Mouse (Mus musculus) liver (tissue): Measurements from ENCODE around the gene Smim24.

Experiments
- DNase-seq: peaks from one replicate; pipeline ENCODE4 v3.0.0-alpha.2; 2020; ENCODE audit warnings: mixed read lengths

Gene Smim24

DNA sequence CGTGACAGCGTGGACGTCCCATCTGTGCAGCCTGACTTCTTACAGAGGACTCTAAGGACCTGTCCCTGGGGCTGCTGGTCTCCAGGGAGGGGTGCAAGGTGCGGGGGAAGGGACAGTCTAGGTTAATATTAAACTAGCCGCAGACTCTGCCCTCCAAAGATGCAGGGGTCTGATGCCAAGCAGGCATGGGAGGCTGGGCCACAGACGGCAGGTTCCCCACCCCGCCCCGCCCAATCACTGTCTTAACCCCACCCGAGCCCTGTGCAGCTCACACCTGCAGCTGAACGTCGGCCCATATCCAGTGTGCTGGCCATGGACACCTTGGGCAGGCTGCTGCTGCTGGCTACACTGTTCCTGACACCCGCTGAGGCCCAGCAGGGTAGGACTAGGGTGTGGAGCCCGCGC lies at the start of gene Smim24:
TSS of gene Smim24 (plus strand) at position 271 of the 405 bp plus-strand sequence.
- no peak for DNase-seq

DNA sequence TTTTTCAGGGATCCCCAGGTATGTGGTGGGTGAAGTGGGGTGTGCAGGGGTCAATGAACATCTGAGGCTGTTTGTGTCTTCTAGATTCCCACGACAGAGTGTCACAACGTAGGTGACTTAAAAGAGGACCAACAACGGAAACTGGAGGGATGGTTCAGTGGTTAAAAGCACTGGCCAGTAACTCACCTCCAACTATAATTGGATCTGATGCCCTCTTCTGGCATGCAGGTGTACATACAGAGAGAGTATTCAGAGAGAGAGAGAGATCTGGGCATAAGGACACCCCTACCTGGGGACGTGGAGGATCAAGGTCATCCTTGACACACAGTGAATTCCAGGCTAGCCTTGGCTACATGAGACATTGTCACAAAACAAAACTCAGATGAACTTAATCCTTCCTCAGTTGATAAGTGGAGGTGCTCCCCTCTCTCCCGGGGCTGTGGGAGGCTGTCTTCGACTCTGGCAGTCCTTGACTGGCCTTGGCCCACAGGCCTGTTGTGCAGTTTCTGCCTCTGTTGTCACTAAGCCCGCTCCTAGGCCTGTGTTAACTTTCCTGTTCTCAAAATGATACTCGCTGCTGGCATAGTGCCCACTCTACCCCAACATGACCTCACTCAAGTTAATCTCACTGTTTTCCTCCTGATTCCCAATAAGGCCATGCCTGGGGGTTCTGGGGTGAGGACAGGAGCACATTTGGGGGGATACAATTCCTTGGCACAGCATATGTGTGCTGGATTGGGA lies 48.3 kb upstream of the Smim24 start:
- no peak for DNase-seq

GRCm38 (mm10) chr10:81345162-81345534 lies 47.7 kb upstream of the Smim24 start:
- no peak for DNase-seq

GRCm38 (mm10) chr10:81346453-81347067 lies 46.3 kb upstream of the Smim24 start:
- DNase-seq = peak; percentile 91

DNA sequence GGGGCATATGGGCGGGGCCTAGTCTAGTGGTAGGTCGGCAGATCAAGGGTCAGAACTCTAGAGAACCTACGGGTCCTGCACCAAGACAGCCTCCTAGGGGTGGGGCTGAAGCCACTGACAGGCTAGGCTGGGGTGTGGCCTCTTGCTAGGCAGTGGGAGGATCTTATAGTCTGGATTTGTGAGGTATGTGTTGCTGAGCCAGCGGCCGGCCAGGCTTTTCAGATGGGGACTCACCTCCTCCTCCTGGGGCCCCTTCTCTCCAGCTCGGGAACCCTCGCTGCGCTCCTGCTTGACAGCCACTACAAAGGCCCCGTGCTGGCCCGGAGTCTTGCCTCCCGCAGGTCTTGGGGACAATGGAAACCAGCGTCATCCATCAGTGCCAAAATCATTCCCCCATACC lies 43.7 kb upstream of the Smim24 start:
- DNase-seq = peak; percentile 86

GRCm38 (mm10) chr10:81349961-81350350 lies 42.9 kb upstream of the Smim24 start:
- no peak for DNase-seq

DNA sequence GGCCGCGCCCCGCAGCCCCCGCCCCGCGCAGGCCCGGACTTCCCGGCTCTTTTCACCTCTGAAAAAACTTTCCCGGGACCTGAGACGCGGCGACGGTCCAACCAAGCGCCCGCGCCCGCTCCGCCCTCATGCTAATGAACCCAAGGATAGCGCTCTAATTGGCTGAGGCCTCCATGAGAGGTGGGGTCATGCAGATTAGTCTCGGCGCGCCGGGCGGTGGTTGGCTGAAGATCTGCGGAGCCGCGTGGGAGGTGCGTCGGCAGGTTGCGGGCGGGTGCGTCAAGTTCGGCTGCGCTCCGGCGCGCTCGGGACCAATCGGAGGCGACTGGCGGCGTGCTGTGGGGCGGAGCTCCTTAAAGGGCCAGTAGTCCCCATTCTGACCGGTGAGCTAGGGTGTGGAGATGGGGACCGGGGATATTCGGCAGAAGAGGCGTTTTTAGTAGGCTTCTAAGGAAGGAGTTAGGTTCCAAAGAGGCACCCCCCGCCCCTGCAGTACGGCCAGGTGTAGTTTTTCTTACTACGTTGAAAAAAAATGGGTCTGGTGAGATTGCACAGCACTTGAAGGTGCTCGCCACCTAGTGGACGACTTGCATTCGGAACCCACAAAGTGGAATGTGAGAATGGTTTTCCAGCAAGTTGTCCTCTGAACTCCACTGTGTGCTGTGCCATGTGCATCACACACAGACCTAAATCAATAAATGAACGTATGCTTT lies 42.3 kb upstream of the Smim24 start, which contains the start of gene Hmg20b:
TSS of gene Hmg20b (minus strand) at position 130 of the 713 bp plus-strand sequence.
- peak; percentile 99 for DNase-seq

DNA sequence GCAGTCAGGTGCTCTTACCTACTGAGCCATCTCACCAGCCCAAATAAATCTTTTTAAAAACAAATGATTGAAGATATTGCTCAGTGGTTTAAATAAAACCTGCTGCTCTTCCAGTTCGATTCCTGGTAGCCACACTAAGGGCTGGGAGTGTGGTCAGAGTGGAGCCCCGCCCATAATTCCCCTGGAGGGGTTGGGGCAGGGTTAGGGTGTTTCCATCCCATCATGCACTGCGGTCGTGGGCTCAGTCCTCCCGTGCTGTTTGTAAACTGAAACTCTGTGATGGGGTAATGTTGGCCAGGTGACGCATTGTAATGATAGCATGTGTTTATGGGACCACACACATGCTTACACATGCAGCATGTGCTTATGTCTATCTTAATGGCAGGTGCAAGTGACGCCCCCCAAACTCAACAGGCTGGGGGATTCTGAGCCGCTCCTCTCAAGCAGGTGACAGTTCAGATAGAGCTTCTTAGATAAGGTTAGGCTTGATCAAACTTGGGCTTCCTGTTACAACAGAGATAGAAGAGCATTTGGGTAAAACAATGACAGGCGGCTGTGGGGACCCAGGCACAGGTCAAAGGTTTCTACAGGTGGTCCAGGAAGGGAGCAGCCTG lies 41.1 kb upstream of the Smim24 start:
- peak; percentile 92 for DNase-seq

DNA sequence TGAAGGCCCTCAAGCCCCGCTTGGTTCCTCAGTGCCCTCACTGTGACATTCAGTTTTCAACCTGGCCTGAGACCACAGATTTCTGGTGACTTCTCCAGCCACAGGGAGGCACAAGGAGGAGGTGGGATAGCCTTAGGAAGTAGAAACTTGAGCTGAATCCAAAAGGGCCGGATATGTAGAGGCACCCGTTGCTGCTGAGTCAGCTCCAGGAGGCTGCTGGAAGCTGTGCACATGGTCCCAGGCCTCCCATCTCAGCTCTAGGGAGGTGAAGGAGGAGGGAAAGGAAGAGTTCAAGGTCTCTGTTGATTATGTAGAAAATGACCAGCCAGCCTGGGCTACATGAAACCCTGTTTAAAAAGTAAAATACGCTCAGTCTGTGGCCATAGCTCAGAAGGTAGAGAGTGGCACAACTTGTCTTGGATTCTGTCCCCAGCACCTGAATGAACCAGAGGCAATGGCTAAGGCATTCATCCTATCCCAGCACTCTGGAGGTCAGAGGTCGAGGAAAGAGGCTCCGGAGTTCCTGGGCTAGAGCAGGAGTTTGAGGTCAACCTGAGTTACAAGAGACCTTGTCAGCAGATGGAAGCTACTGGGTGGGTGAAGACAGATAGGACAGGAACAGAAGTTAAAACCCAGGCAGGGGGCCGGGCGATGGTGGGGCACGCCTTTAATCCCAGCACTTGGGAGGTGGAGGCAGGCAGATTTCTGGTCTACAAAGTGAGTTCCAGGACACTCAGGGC lies 37.9 kb upstream of the Smim24 start:
- DNase-seq = no peak

- DNase-seq = no peak
These were observed 37.3 kb upstream of the Smim24 start for GRCm38 (mm10) chr10:81355533-81355932.

GRCm38 (mm10) chr10:81356352-81356990 lies 36.4 kb upstream of the Smim24 start:
- DNase-seq = no peak

GRCm38 (mm10) chr10:81356991-81357844 lies 35.6 kb upstream of the Smim24 start, which contains the start of gene Mfsd12:
Gene Mfsd12 (plus strand): TSS chr10:81357491.
- DNase-seq = peak; percentile 96

- no peak for DNase-seq
These were observed 34.6 kb upstream of the Smim24 start for GRCm38 (mm10) chr10:81358209-81358608.

DNA sequence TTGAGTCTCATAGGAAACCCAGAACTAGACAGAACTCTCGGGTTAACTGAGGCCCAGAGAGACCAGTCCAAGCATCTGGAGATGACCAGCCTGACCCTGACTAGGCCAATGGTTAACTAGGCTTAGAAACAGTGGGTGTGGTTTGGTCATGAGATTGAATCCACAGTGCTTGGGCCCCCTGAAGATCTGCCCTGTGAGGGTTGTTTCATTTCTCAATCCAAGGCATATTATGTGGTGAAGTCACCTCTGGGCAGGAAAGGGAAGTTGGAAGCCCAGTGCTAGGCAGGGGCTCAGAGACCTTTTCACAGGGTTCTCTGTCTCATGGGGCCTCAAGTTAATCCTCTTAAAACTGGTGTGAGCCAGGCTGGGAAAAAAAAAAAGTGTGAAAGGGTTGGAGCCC lies 34.0 kb upstream of the Smim24 start:
- no peak for DNase-seq

DNA sequence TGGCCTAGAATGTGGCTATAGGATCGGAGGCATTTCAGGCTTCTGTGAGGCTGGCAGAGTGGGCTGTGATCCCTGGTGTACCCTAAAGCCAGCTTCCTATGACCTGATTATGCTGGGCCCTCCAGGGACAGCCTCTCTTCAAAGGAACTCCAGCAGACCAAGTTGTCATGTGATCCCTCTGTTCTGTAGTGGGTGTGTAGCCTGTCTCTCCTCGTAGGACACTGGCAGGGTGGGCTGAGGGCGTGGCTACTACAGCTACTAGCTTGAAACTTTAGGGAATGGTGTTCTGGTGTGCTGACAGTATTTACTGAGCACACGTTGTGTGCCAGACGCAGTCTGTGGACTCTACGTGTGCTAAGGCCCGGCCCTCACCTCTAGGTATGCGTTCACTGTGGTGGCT lies 32.1 kb upstream of the Smim24 start:
- DNase-seq = no peak

DNA sequence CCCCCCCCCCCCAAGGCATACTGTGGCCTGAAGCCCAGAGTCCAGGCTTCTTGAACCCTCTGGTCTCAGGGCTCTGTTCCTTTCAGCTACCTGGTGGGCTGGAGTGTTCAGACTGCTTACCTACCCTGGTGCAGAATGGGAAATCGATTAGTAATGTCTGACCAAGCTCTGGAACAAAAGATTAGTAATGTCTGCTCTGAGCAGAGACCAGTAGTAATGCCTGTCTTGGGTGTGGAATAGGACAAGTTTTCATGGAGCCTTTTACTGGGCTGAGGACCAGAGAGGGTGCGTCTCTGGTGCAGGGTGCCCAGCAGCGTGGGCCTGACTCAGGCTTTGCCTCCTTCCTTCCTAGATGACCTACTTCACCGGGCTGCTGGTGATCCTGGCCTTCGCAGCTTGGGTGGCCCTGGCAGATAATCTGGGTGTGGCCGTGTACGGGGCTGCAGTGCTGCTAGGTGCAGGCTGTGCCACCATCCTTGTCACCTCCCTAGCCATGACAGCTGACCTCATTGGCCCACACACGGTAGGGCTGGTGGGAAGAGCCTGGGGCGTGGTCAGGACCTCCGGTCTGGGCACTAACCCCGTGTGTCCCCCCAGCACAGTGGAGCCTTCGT lies 30.4 kb upstream of the Smim24 start:
- peak; percentile 92 for DNase-seq

DNA sequence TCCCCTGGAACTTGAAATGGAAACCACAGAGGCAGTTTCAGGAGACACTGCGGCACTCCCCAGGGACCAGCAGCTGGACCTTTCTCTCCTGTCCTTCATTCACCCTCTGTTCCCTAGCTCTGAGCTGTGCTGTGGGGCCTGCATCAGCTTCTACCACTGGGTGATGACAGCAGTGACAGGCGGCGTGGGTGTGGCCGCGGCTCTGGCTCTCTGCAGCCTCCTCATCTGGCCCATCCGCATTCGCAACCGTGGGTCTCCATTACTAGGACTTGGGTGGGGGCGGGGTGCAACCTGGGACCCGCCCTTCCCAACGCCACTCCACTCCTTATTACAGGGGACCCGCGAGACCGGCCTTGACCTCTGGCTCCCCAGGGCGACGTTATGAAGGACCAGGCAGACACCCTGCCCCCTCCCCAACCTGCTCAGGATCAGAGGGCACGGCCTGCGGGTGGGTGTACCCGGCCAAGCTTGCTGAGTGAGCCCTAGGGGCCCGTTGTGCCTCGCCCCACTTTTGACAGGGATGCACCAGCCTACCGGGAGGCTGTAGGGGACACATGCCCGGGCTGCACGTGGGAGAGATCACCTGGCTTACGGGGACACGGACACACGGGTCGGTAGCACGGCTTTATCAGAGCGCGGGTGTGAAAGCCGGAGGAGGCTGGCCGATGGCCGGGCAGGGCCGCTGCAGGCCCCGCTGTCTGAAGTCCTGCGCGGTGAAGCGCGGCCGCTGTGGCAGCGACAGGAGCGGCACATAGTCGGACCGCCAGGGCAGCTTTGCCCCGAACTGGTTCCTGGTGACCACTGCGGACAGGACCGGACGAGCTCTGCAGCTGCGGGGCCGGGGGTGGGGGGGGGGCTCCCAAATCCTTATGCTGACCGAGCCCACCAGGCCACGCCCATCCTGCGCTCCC lies 29.2 kb upstream of the Smim24 start:
- peak; percentile 78 for DNase-seq

DNA sequence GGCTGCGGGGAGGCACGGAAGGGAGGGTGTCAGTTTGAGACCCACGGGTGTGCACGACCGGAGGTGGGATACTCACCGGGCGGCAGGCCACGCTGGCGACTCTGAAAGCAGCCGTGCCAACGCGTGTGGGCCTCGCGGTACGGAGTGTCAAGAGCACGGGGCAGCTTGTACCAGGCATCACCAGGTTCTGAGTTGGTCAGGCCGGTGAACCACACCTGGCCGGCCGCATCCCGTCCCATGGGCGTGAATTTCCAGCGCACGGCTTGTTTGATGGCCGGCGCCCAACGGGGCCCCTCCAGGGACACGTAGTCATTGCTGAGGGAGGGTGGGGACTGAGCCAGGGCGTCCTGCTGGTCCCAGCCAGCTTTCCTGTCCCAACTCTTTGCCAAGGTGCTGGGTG lies 28.2 kb upstream of the Smim24 start:
- peak; percentile 59 for DNase-seq

GRCm38 (mm10) chr10:81365073-81365472 lies 27.8 kb upstream of the Smim24 start:
- no peak for DNase-seq
